Mouse (Mus musculus) effector memory CD4-positive, alpha-beta T cell, adult 5 months (primary cell): Measurements from ENCODE around the gene Esp6. TPM values are rescaled to one million over a fixed set of nuclear protein-coding genes. Genes with fewer than 3 reads are reported as not detected.

Source experiments
- polyA plus RNA-seq: library from polyadenylated mRNA; unstranded; fragments of 100-300 nt; shearing (Covaris generic); gene quantifications from one replicate; pipeline ENCODE4 v1.2.1, GENCODE M21; 2017

Gene Esp6
- not detected for polyA plus RNA-seq

GRCm38 (mm10) chr17:40561207-40561606 is at the start of gene Esp6:
Esp6 (plus strand) TSS chr17:40561507.

GRCm38 (mm10) chr17:40519818-40520217 is 41.5 kb upstream of the Esp6 start, which contains the start of gene Esp8:
Esp8 (plus strand) TSS chr17:40520022.

GRCm38 (mm10) chr17:40598294-40598693 is 37.0 kb downstream of the Esp6 start, which contains the start of gene Esp4:
Esp4 (plus strand) TSS chr17:40598594.

Other genes with a start within 250 kb of the Esp6 start
- not detected for gene Crisp1, start 242.3 kb upstream of the Esp6 start, polyA plus RNA-seq
- not detected for gene Esp8, start 41.5 kb upstream of the Esp6 start, polyA plus RNA-seq
- not detected for gene Esp4, start 37.1 kb downstream of the Esp6 start, polyA plus RNA-seq
- gene Esp3, start 70.6 kb downstream of the Esp6 start, polyA plus RNA-seq = not detected
- gene Esp1, start 165.6 kb downstream of the Esp6 start, polyA plus RNA-seq = not detected
- not detected for gene Crisp2, start 245.5 kb downstream of the Esp6 start, polyA plus RNA-seq
- gene Rhag, start 249.6 kb downstream of the Esp6 start, polyA plus RNA-seq = not detected